Mouse (Mus musculus) C2C12 (cell line): ENCODE measurements around the gene P2rx6.

Experiments
- CTCF ChIP-seq: IDR thresholded peaks from one replicate; pipeline ENCODE4 v1.5.1; 2011; ENCODE audit not compliant: control insufficient read depth, insufficient read depth, insufficient read length
- MAX ChIP-seq: IDR thresholded peaks from one replicate; pipeline ENCODE4 v1.6.1; 2011; ENCODE audit warnings: mild to moderate bottlenecking, control low read depth
- USF1 ChIP-seq: IDR thresholded peaks from one replicate; pipeline ENCODE4 v1.6.1; 2011; ENCODE audit warnings: low read depth, mild to moderate bottlenecking, control low read depth, moderate library complexity

DNA sequence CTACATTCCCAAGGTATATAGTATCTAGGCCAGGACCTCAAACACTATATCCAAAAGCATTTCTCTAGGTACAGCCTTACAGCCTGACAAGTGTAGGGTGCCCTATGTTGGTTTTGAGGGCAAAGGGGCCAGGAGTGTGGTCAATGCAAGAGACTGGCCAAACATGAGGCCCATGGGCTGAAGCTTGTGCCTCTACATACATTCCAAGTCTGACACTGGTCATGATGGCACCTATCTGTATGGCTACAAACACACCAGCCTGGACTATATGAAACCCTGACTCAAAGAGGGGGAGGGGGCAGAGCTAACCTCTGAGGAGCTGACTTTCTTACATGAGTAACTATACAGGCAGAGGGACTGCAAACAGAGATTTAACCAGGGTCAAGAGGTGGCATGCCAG, 34.1 kb upstream of the P2rx6 start:
- TF ChIP-seq CTCF (no peak), MAX (no peak), USF1 (no peak)
